Mouse (Mus musculus) embryonic facial prominence, embryonic 14.5 days (tissue): ENCODE data around the gene Dab1. TPM values are rescaled to one million over a fixed set of nuclear protein-coding genes. Genes with fewer than 3 reads are reported as not detected.

Experiments
- ATAC-seq: fragments of 200-750 bp; cut with Nextera tagmentation; 2 replicates; pipeline ENCODE4 v1.8.0; 2017; ENCODE audit warnings: low read depth, moderate number of reproducible peaks, moderate TSS enrichment
- DNase-seq: peaks from one replicate; pipeline ENCODE4 v3.0.0-alpha.2; 2015; ENCODE audit warnings: low spot score
- H3K27ac ChIP-seq: fragments of 300-500 bp; sonication (generic); replicated peaks from 2 replicates; pipeline ENCODE4 v1.5.1; 2014; ENCODE audit warnings: low read depth, mild to moderate bottlenecking, low read length, moderate library complexity
- H3K27me3 ChIP-seq: fragments of 300-500 bp; sonication (generic); replicated peaks from 2 replicates; pipeline ENCODE4 v1.6.1; 2014; ENCODE audit warnings: low read length; ENCODE audit not compliant: control insufficient read depth, insufficient read depth
- H3K36me3 ChIP-seq: fragments of 300-500 bp; sonication (generic); 2 replicates; pipeline ENCODE4 v1.6.1; 2014; ENCODE audit warnings: low read length, mixed read lengths; ENCODE audit not compliant: control insufficient read depth, insufficient read depth
- H3K4me1 ChIP-seq: fragments of 300-500 bp; sonication (generic); 2 replicates; pipeline ENCODE4 v1.6.1; 2014; ENCODE audit warnings: antibody characterized with exemption, low read length; ENCODE audit not compliant: control insufficient read depth, insufficient read depth
- H3K4me2 ChIP-seq: fragments of 300-500 bp; sonication (generic); 2 replicates; pipeline ENCODE4 v1.6.1; 2014; ENCODE audit warnings: low read depth, mild to moderate bottlenecking, low read length, moderate library complexity, mixed read lengths
- H3K4me3 ChIP-seq: fragments of 300-500 bp; sonication (generic); 2 replicates; pipeline ENCODE4 v1.5.1; 2014; ENCODE audit warnings: low read depth, mild to moderate bottlenecking, low read length
- H3K9ac ChIP-seq: fragments of 300-500 bp; sonication (generic); 2 replicates; pipeline ENCODE4 v1.6.1; 2014; ENCODE audit warnings: low read depth, mild to moderate bottlenecking, low read length, moderate library complexity, mixed read lengths
- H3K9me3 ChIP-seq: fragments of 300-500 bp; sonication (generic); 2 replicates; pipeline ENCODE4 v1.6.1; 2016; ENCODE audit warnings: low read length; ENCODE audit not compliant: control insufficient read depth
- WGBS: fragments of 180-500 bp; shearing (Covaris S2); extraction: QIAGEN DNeasy Blood & Tissue Kit; methylation state at CpG from one replicate; pipeline ENCODE4 v1.1.7; 2014; 5-methylcytosine and 5-hydroxymethylcytosine counted together
- polyA plus RNA-seq: library from polyadenylated mRNA; unstranded; fragments of >200 nt; fragmentation: Nextera tagmentation; extraction: Ambion mirVana; gene quantifications from 2 replicates; pipeline ENCODE4 v1.2.1, GENCODE M21; 2014

Gene Dab1
- polyA plus RNA-seq, 1 experiment from 2014 or later: 7.5 TPM

GRCm38 (mm10) chr4:103796416-103796815 lies 177.3 kb downstream of the Dab1 start:
- Histone ChIP-seq H3K9ac (no peak overlapping the region), H3K27me3 (no peaks in the 10 kb centered on the region), H3K27ac (no peak overlapping the region), H3K4me2 (no peak overlapping the region), H3K36me3 (no peaks in the 10 kb centered on the region), H3K9me3 (no peaks in the 10 kb centered on the region), H3K4me3 (no peak overlapping the region), H3K4me1 (no peaks in the 10 kb centered on the region)
- ATAC-seq (no peak), DNase-seq (no peak)
- WGBS: 78% methylated on average over 6 of the region's 6 CpGs

- Histone ChIP-seq H3K4me2 (no peak overlapping the region), H3K27ac (no peak overlapping the region), H3K9me3 (no peaks in the 10 kb centered on the region), H3K4me3 (no peak overlapping the region), H3K36me3 (no peaks in the 10 kb centered on the region), H3K4me1 (no peaks in the 10 kb centered on the region), H3K9ac (no peak overlapping the region), H3K27me3 (no peaks in the 10 kb centered on the region)
- no peak for ATAC-seq
- DNase-seq: no peak
- 76% methylated on average over 4 of the region's 4 CpGs for WGBS
These were observed 183.3 kb downstream of the Dab1 start for GRCm38 (mm10) chr4:103802439-103802838.

GRCm38 (mm10) chr4:103804461-103804860 lies 185.3 kb downstream of the Dab1 start:
- no peak for ATAC-seq
- 53% methylated on average over 1 of the region's 1 CpGs for WGBS
- Histone ChIP-seq H3K4me2 (no peak overlapping the region), H3K27ac (no peak overlapping the region), H3K9me3 (no peaks in the 10 kb centered on the region), H3K4me1 (no peaks in the 10 kb centered on the region), H3K4me3 (no peak overlapping the region), H3K36me3 (no peaks in the 10 kb centered on the region), H3K9ac (no peak overlapping the region), H3K27me3 (no peaks in the 10 kb centered on the region)
- DNase-seq: no peak

GRCm38 (mm10) chr4:103822669-103823068 lies 203.5 kb downstream of the Dab1 start:
- Histone ChIP-seq H3K9me3 (no peaks in the 10 kb centered on the region), H3K4me3 (no peak overlapping the region), H3K36me3 (no peaks in the 10 kb centered on the region), H3K4me2 (no peak overlapping the region), H3K9ac (no peak overlapping the region), H3K27me3 (no peaks in the 10 kb centered on the region), H3K4me1 (no peaks in the 10 kb centered on the region), H3K27ac (no peak overlapping the region)
- ATAC-seq: no peak
- WGBS: 88% methylated on average over 4 of the region's 4 CpGs
- DNase-seq: no peak

- H3K27ac ChIP-seq: no peak overlapping the region
- no peak overlapping the region for H3K9ac ChIP-seq
- no peak for ATAC-seq
- WGBS: 31% methylated on average over 5 of the region's 5 CpGs
- H3K4me2 ChIP-seq: no peak overlapping the region
- DNase-seq: no peak
- H3K4me3 ChIP-seq: no peak overlapping the region
- no peaks in the 10 kb centered on the region for H3K4me1 ChIP-seq
- H3K9me3 ChIP-seq: no peaks in the 10 kb centered on the region
- no peaks in the 10 kb centered on the region for H3K27me3 ChIP-seq
- no peaks in the 10 kb centered on the region for H3K36me3 ChIP-seq
These were observed 219.2 kb downstream of the Dab1 start for GRCm38 (mm10) chr4:103838377-103838776.

GRCm38 (mm10) chr4:103839541-103839940 lies 220.4 kb downstream of the Dab1 start:
- Histone ChIP-seq H3K9ac (no peak overlapping the region), H3K4me2 (no peak overlapping the region), H3K36me3 (no peaks in the 10 kb centered on the region), H3K9me3 (no peaks in the 10 kb centered on the region), H3K4me1 (no peaks in the 10 kb centered on the region), H3K27ac (no peak overlapping the region), H3K4me3 (no peak overlapping the region), H3K27me3 (no peaks in the 10 kb centered on the region)
- ATAC-seq (no peak), DNase-seq (no peak)
- 93% methylated on average over 2 of the region's 2 CpGs for WGBS

- Histone ChIP-seq H3K9me3 (no peaks in the 10 kb centered on the region), H3K27ac (no peak overlapping the region), H3K4me3 (no peak overlapping the region), H3K9ac (no peak overlapping the region), H3K4me2 (no peak overlapping the region), H3K36me3 (no peaks in the 10 kb centered on the region), H3K27me3 (no peaks in the 10 kb centered on the region), H3K4me1 (no peaks in the 10 kb centered on the region)
- 44% methylated on average over 7 of the region's 7 CpGs for WGBS
- no peak for DNase-seq
- no peak for ATAC-seq
These were observed 222.0 kb downstream of the Dab1 start for GRCm38 (mm10) chr4:103841126-103841525.

GRCm38 (mm10) chr4:103844635-103845034 lies 225.5 kb downstream of the Dab1 start:
- no peaks in the 10 kb centered on the region for H3K9me3 ChIP-seq
- H3K9ac ChIP-seq: no peak overlapping the region
- no peak for ATAC-seq
- no peak overlapping the region for H3K4me2 ChIP-seq
- DNase-seq: no peak
- WGBS: 68% methylated on average over 7 of the region's 7 CpGs
- no peaks in the 10 kb centered on the region for H3K36me3 ChIP-seq
- H3K4me1 ChIP-seq: no peaks in the 10 kb centered on the region
- no peak overlapping the region for H3K27ac ChIP-seq
- no peak overlapping the region for H3K4me3 ChIP-seq
- no peaks in the 10 kb centered on the region for H3K27me3 ChIP-seq

GRCm38 (mm10) chr4:103857173-103857572 lies 238.0 kb downstream of the Dab1 start:
- H3K4me3 ChIP-seq: no peak overlapping the region
- no peaks in the 10 kb centered on the region for H3K9me3 ChIP-seq
- DNase-seq: no peak
- H3K27ac ChIP-seq: no peak overlapping the region
- no peak overlapping the region for H3K4me2 ChIP-seq
- H3K27me3 ChIP-seq: no peaks in the 10 kb centered on the region
- H3K4me1 ChIP-seq: no peaks in the 10 kb centered on the region
- 27% methylated on average over 1 of the region's 1 CpGs for WGBS
- H3K9ac ChIP-seq: no peak overlapping the region
- ATAC-seq: no peak
- H3K36me3 ChIP-seq: no peaks in the 10 kb centered on the region
